Mouse (Mus musculus) fat pad, adult 2 months (tissue): Measurements from ENCODE around the gene Lctl.

ENCODE experiments used
- DNase-seq: peaks from one replicate; pipeline ENCODE4 v3.0.0-alpha.2; 2011; ENCODE audit warnings: low read depth, low spot score; ENCODE audit errors: extremely low read depth

Gene Lctl

DNA sequence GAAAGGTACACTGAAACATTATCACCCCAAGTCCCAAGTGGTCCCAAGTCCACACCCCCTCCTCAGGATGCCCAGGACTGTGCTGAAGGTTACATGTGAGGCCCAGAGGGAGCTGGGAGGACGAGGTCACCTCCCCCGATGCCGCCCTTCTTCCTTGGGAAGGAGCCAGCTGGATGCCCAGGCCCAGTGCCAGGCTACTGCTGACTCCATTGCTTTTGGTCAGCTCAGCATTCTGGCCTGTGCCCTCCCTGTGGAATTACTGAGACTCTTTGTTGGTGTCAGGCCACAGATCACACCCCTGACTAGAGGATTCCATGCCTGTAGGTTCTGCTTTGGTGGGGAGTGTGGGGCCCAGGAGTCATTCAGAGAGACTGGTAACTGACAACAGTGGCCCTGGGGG is at the start of gene Lctl:
Gene Lctl (plus strand): TSS at position 272 of the 400 bp plus-strand sequence.
- DNase-seq, result no peak

DNA sequence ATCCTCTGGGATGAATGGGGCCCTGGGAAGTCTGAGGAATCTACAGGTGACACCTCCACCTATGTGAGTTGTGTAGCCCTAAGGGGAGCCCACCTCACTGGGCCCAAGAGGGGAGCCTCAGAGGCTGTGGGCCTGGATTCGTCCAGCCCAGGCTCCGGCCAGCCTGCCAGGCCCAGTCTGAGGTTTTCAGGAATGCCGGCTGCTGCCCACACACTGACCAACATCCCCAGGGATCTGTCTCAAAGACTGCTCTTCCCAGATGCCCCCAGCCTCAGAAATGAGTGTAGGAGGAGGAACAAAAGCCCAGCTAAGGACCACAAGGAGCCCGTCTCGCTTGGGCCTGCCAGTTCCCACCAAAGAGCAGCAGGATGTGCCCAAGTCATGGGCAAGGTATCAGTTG is 49.2 kb upstream of the Lctl start:
- DNase-seq, result no peak

DNA sequence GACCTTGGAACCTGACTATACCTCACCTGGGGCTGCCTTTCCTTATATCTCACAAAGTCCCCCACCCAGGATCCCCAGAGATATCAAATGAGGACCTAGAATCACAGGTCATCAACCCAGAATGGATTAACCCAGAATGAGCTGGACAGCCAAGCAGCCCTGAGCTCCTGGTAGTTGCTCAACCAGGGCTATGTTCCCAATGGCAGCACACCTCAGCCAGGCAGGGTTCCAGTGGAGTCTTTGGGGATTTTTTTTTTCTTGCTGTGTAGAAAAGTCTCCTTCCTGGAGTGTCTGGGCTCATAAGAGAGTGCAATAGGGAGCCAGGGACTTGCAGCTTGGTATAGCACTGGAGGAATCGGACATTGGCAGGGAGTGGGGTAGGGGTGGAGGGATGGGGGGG is 48.4 kb upstream of the Lctl start:
- no peak for DNase-seq

DNA sequence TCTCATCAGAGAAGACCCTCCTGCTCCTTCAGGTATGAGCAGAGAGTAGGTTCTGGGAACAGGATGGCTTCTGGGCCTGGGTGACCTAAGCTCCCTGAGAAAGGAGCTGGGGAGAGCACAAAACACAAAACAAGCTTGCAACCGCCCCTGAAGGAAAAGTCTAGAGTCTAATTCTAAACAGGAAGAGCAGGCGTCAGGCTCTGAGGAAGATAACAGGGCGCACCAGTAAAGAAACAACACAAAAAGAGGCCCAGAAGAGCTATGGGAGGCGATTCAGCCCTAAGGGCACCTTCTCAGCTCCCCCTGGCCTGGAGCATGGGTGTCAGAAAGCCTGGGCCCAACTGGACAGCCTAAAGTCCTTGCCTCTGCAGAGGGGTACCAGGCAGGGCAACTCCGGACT is 47.8 kb upstream of the Lctl start:
- DNase-seq, result no peak

DNA sequence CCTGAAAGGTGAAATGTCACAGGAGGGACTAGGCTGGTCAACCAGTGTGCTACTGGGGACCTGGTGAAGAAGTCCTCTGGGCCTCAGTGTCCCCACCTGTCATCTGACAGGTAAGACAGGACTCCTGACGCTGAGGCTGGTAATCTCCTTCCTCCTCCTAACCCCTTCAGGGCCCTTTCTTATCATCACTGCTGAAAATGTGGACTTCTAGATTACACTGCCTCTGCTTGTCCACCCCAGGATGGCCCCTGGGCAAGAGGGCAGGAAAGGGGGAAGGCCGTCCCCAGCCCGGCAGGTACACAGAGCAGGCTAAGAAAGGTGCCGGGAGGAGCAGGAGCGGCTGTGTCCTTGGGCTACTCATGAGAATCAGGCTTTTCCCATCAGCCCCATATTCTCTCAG is 46.3 kb upstream of the Lctl start:
- no peak for DNase-seq

DNA sequence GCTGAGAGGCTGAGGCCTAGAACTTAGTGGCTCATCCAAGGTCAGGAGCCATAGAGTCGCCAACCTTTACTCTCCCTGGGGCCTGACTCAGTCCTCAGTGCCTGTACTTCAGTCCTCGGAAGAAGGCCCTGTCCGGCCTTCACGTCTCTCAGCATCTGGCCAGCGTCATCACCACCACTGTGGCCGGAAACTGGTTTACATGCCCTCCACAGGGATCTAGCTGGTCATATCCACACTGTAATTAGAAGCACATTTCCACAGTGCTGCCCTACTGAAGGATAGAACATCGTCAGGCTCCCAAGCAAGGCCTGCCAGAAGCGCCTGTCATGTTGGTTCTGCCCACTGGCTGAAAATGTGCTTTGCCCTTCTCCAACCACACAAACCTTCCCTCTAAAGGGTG is 42.1 kb upstream of the Lctl start:
- no peak for DNase-seq

DNA sequence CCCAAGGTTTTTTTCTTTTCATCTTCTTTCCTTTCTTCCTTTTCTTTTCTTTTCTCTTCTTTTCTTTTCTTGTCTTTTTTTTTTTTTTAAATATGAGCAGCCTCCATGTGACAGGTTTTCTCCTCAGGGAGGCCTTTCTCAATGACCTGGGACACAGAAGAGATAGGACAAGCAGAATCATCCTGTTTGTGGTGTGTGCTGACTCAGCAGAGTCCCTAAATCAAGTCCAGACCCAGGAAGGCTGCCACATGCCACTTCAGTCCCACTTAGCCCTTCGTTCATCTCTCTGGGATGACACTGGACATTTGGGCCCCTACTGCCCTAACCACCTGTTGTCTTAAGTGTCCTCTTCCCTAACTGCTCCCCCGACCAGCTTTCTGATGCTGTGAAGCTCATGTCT is 40.5 kb upstream of the Lctl start:
- DNase-seq, result no peak

DNA sequence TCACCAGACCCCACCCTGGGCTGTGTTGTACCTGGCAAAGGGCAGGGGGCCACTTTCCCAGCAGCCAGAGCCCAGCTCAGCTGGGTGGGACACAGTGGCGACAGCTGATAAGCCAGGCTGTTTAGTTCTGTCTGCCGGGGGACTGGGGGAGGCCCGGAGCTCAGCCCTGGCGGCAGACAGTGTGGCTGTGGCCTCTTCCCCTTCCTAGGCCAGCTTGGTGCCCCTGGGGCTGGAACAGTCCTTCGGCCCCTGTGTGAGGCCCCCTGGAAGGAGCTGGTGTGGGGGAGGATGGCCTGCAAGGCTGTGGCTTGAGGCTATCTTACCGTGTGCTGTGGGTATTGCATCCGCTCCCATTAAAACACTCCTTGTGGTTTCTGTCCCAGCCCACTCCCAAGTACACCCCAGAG is 38.6 kb upstream of the Lctl start:
- DNase-seq, result no peak

DNA sequence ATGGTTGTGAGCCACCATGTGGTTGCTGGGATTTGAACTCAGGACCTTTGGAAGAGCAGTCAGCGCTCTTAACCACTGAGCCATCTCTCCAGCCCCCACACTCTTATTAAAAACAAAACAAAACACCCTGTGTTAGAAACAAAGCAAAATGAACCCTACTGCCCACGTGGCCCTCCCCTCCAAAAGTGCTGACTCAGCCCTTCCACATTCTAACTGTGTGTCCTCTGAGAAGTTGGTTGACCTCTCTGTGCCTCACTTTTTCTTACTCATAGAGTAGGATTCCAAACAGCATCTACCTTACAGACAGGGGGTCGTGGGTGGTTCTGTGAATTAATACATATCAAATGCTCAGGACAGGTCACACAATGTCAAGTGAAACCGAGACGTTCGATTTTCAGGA is 37.0 kb upstream of the Lctl start:
- no peak for DNase-seq

DNA sequence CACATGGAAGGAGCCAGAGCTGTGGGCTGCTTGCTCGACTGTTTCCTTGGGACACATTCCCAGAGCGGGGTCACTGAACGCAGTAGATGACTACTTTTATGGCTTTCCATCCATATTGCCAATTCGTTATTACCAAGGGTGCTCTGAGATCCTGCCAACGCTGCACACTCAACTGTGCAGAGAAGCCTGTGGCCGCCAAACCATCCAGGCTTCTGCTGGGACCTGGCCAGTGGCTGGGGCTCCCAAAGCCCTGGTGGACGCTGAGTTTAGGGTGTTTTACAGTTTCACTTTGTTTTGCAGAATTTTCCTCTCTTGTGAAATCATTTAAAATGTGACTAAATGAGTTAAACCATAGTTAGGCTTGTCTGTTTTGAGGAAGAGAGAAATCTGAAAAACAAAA is 32.7 kb upstream of the Lctl start:
- no peak for DNase-seq

DNA sequence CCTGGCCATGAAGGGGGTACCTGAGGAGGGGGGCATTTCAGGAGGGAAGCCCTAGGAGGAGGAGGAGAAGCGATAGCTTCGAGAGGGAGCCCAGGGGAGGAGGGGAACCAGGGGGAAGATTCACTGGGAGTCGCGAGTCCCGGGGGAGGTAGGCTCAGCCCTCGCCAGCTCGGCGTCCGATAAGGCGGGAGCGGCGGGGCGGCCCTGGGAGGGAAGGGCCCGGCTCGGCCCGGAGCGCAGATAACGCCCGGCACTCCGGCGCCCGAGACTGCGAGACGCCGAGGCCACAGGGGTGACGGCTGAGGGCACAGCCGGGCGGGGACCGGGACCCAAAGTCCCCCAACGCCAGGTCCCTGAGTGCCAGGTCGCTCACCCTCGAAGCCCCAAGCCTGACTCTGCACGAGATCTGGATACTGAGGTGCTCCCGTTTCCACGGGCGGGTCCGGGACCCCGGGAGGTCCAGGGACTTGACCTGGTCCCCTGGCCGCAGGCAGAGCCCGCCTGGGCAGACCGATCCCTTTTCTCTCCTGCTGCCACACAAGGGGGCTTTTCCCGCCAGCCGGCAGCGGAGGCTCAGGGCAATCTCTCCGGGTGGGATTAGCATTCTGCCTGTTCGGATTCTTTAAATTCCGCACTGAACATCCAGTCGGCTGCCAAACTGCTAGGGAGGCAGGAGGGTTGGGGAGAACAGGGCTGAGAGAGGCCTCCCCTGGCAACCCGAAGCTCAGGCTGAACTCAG is 32.1 kb upstream of the Lctl start:
- no peak for DNase-seq

DNA sequence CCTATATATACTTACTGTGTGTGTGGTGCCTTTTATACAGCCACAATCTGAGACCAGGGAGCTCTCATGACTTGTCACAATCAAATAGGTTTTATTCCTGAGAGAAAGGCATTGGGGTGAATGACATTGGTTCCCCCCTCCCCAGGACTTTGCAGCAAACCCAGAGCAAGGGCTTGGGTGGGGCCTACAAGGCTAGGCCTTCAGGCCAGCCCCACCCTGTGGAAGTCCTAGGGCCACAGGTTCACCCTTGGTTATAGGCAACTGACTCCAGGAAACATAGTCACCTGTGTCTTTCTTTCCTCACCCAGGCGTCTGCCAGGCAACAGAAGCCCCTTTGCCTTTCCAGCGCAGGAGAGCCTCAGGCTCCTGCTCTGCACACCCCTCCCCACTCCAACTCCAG is 31.0 kb upstream of the Lctl start:
- DNase-seq, result no peak

DNA sequence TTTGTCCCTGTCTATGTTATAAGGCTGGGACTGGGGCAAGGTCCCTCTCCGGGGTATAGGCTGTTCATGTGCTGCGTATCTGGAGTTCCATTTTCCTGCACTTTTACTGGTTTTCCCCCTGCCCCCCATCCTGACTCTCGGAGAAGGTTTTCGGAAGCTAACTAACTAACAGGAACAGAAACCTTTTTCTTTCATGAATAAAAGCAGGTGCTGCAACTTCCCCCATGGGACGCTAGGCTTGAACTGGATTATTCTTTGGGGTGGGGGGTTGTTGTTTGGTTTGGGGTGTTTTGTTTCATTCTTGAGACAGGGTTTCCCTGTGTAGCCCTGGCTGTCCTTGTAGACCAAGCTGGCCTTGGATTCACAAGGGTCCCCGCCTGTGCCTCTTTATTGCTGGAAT is 30.4 kb upstream of the Lctl start:
- no peak for DNase-seq

DNA sequence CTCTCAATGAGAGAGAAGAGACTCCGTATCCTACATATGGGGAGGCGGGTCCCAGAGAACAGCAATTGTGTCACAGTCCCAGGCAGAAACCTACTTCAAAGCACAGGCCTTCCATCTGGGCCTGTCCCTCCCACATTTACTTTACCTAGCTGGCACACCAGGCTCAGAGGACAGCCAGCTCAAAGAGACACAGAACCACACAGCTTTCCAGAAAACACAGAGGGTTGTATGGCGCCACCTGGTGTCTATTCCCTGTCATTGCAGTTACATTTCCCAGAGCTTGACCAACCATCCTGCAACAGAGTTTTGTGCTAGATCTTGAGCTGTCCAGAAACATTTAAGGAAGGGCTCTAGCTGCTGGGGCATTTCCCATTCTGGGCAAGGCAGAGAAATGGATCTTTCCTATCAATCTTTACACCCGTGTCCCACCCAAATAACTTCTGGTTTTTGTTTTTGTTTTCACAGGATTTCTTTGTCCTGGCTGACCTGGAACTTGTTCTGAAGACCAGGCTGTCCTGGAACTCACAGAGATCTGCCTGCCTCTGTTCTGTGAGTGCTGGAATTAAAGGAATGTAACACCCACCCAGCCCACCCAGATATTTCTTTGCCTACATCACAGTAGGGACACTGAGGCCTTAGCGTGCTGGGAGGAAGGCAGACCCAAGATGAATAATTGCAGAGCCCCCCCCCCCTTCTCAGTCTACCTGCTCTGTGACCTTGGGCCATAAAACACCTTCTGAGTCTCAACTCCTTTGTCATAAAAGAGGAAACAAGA is 29.3 kb upstream of the Lctl start:
- DNase-seq, result no peak

DNA sequence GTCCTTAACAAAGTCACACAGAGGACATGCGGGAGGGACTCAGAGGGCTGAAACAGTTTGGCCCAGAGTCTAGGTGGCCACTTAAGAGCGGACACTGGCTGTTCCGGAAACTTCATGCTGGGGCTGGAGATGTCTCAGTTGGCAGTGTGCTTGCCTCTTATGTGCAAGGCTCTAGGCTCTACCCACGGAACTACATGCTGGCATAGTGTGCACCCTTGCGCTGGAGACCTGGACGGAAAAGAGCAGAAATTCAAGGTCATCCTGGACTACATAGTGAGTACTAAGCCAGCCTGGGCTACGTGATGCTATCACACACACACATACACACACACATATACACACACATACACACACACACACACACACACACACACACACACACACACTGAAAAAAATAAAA is 28.6 kb upstream of the Lctl start:
- no peak for DNase-seq

DNA sequence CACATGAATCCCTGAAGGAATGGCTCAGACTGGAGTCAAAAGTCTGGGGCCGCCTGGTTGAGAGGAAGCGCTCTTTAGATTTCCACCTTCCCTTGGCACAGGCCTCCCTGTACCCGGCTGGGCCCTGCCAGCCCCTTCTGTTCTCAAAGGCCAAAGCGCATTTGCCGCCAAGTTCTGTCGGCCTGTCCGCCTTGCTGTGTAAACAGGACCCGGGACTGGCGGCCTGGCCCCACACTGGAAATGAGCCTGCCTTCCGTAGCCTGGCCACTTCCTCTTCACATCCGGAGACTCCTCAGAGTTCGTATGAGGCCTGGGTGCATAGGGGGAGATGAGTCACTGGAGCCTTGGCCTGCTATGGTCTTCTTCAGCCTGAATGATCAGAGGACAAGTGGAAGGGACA is 27.9 kb upstream of the Lctl start:
- no peak for DNase-seq

DNA sequence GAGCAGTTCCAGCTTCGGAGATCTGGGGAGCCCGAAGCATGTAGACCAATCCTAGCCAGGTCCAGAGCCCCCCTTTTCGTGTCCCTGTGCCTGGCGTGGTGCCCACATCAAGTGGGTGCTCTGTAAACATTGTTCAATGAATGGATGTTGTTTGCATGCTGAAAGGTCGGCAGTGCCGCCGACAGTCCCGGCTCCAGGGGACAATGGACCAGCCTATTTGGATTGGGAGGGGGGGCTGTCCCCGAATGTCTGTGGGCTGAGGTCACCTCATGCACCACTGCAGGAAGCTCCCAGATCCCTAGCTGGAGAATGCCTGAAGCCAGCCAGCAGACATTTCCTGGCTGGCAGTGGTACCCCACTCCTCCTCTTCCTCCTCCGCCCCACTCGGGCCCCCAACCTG is 22.9 kb upstream of the Lctl start:
- no peak for DNase-seq

DNA sequence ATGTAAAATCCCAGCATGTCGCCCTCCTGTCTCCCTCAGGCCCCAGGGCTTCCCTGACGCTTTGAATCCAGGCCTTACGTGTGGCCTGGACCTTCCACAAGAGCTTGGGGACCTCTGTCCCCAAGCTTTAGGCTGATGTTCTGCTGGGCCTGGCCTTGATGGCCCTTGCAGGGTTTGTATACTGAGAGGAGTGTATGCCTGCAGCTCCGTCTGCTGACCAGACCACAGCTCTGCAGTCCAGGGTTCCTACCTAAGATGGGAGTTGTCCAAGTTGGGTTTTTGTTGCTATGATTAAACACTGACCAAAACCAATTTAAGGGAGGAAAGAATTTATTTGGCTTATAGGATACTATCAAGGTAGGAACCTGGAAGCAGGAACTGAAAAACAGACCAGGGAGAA is 18.7 kb upstream of the Lctl start:
- DNase-seq, result no peak

DNA sequence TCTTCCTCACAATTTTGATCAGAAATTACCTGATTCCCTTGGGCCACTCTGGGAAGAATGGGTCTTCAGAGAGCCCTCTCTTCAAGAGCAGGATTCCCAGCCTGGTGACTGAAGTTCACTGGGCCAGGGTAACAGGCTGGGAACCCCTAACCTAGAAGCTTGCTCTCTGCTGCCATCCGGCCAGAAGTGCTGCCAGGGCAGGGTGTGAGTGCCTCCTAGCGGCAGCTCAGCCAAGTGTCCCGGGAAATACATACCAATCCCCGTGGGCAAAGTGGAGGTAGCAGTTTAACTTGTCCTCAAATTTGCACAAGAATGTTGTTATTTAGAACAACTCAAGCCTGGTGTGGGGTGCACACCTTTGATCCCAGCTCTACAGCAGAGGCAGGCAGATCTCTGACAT is 16.5 kb upstream of the Lctl start:
- no peak for DNase-seq

DNA sequence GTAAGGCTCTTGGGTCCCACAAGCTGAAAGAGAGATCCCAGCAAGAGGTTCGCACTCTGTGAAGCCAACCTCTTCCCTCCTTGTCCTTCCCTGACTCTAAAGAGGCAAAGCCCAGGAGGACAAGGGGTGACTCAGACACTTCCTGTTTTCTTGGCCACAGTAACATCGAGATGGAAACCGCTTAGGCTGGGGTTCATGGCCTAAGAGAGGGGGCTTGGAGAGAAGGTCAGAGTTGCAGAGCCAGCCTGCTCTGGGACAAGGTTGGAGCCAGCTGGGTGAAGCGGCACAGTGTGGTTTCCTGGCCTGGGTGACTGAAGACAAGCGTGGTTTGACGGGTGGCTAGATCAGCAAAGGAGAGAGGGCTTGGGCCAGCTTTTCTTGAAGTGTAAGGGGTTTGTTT is 11.6 kb upstream of the Lctl start:
- no peak for DNase-seq

DNA sequence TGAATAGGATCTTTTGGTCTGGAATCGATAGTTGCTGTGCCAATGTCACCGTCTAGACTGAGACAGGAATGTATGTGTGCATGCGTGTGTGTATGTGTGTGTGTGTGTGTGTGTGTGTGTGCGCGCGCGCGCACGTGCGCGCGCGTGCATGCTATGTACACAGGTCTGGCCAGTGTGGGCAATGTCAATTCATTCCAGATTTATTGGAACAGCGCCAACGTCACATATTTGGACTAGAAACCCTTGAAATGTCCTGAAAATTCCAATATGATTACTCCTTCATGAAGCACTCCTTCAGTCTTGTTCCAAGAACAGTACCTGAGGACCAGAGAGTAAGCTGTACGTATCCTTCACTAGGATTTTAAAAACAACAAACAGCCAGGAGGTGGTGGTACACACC is 6.4 kb upstream of the Lctl start:
- DNase-seq, result no peak

DNA sequence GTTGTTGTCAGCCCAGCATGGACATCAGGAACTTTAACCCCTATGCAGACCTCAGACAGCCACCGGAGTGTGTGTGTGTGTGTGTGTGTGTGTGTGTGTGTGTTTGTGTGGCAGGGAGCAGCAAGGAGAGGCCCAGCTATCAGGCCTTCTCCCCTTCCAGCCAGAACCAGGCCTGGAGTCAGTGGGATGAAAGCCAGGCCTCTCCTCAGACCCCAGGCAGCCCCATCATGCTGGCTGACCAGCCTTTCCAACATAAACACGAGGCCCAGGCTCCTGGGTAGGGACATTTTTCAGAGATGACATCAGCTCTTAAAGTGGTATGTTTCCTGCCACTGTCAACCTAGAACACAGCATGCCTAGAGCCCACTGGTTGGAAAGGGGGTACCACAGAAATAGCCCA is 2.3 kb upstream of the Lctl start:
- no peak for DNase-seq

DNA sequence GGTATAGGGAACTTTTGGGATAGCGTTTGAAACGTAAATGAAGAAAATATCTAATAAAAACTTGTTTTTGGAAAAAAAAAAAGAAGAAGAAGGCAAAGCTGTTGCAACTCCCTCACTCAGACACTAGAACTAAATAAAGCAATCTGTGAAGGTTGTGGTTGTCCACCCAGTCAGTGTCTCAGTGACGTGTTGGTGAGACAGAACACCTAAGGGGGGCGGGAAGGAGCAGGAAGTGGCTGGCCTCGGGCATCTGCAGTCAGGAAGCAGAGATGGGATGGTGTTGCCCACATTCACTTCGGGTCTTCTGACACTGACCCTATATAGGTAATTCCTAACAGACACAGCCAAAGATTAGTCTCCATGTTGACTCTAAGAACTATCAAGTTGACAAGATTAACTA is 1.2 kb upstream of the Lctl start:
- DNase-seq, result no peak
